Comparison of ENCODE assay signal across 16 mouse cellular contexts in genomic region chr7:62234037-62234436, GRCm38 (mm10).
DNase-seq lines count a peak whose midpoint lies in the region; ATAC-seq lines count a peak whose summit lies in the region.
"Had no signal": no experiment of that assay in that cellular context is flagged by ENCODE, and none has a peak within 500 bp of the region (broad histone marks: within the 10 kb centered on the region; RNA-seq: fewer than 3 reads in every experiment).

No protein-coding gene starts in this region.

- no peak for ATAC-seq in hindbrain, embryonic 12.5 days (ENCODE audit: low FRiP score)
- no peak for ATAC-seq in hindbrain, embryonic 15.5 days (ENCODE audit: low FRiP score, low read depth)
- no peak for ATAC-seq in activated CD4-positive, CD25-positive, alpha-beta regulatory T cell, adult 4 months
- ATAC-seq: midbrain, embryonic 16.5 days had no signal

- no peak for DNase-seq in hindbrain, embryonic 10.5 days (ENCODE audit: low spot score)
- peak; percentile 8 for DNase-seq in ES-CJ7 (ENCODE audit: low read depth, low spot score)
- DNase-seq in adipocyte (ENCODE audit: low spot score), result peak; percentile 20
- no peak for DNase-seq in cerebellum, adult 11-12 months
- DNase-seq: cerebellum, adult 9-10 months; liver; lung, adult 18-20 months; right cerebral cortex, postnatal 4 days; thymus, adult 18-20 months had no signal

- no peak overlapping the region for H3K4me3 ChIP-seq in hindbrain, embryonic 12.5 days
- no peak overlapping the region for H3K4me3 ChIP-seq in hindbrain, embryonic 10.5 days
- no peak overlapping the region for H3K4me3 ChIP-seq in hindbrain, embryonic 15.5 days
- H3K4me3 ChIP-seq: embryonic facial prominence, embryonic 12.5 days; forebrain, embryonic 10.5 days; neural tube, embryonic 12.5 days had no signal

- H3K4me1 ChIP-seq in hindbrain, embryonic 12.5 days, result peaks cover 8% of the 10 kb centered on the region
- H3K4me1 ChIP-seq in hindbrain, embryonic 10.5 days (replicated peaks), result peaks cover 15% of the 10 kb centered on the region
- peaks cover 11% of the 10 kb centered on the region for H3K4me1 ChIP-seq in hindbrain, embryonic 15.5 days (replicated peaks)
- H3K4me1 ChIP-seq: embryonic facial prominence, embryonic 12.5 days; neural tube, embryonic 12.5 days had no signal

- no peaks in the 10 kb centered on the region for H3K36me3 ChIP-seq in hindbrain, embryonic 12.5 days
- no peaks in the 10 kb centered on the region for H3K36me3 ChIP-seq in hindbrain, embryonic 10.5 days
- H3K36me3 ChIP-seq in hindbrain, embryonic 15.5 days, result no peaks in the 10 kb centered on the region
- H3K36me3 ChIP-seq: embryonic facial prominence, embryonic 12.5 days; forebrain, embryonic 10.5 days; neural tube, embryonic 12.5 days had no signal

- 55% methylated on average over 6 of the region's 6 CpGs for WGBS in hindbrain, embryonic 12.5 days
- WGBS in hindbrain, embryonic 10.5 days, result 76% methylated on average over 6 of the region's 6 CpGs
- 58% methylated on average over 6 of the region's 6 CpGs for WGBS in hindbrain, embryonic 15.5 days

- 0 out of 2 replicates have a peak overlapping the region, but pooled peaks have one; percentile 23 for H3K27ac ChIP-seq in hindbrain, embryonic 12.5 days
- H3K27ac ChIP-seq in hindbrain, embryonic 10.5 days, result no peak overlapping the region
- H3K27ac ChIP-seq in hindbrain, embryonic 15.5 days (replicated peaks), result no peak overlapping the region
- H3K27ac ChIP-seq: embryonic facial prominence, embryonic 12.5 days; forebrain, embryonic 10.5 days; neural tube, embryonic 12.5 days had no signal

- H3K27me3 ChIP-seq in hindbrain, embryonic 12.5 days, result no peaks in the 10 kb centered on the region
- no peaks in the 10 kb centered on the region for H3K27me3 ChIP-seq in hindbrain, embryonic 10.5 days (ENCODE audit: insufficient read depth, poor library complexity, severe bottlenecking)
- no peaks in the 10 kb centered on the region for H3K27me3 ChIP-seq in hindbrain, embryonic 15.5 days
- H3K27me3 ChIP-seq: embryonic facial prominence, embryonic 12.5 days; neural tube, embryonic 12.5 days had no signal

- H3K9ac ChIP-seq in hindbrain, embryonic 12.5 days, result no peak overlapping the region
- H3K9ac ChIP-seq in hindbrain, embryonic 15.5 days, result no peak overlapping the region
- H3K9ac ChIP-seq: embryonic facial prominence, embryonic 12.5 days; neural tube, embryonic 12.5 days had no signal

- H3K4me2 ChIP-seq in hindbrain, embryonic 12.5 days (replicated peaks), result no peak overlapping the region
- H3K4me2 ChIP-seq in hindbrain, embryonic 15.5 days, result 0 out of 2 replicates have a peak overlapping the region, but pooled peaks have one; percentile 6
- H3K4me2 ChIP-seq: embryonic facial prominence, embryonic 12.5 days; neural tube, embryonic 12.5 days had no signal

- H3K9me3 ChIP-seq in hindbrain, embryonic 12.5 days (replicated peaks), result peaks cover 5% of the 10 kb centered on the region; the same call in 1 of the 2 replicates
- peaks cover 19% of the 10 kb centered on the region for H3K9me3 ChIP-seq in hindbrain, embryonic 10.5 days
- H3K9me3 ChIP-seq in hindbrain, embryonic 15.5 days, result no peaks in the 10 kb centered on the region
- H3K9me3 ChIP-seq: embryonic facial prominence, embryonic 12.5 days had no signal

Comparison
In these comparisons a context has a peak if more than half of its experiments do, and no peak if none do; other contexts are left out.
1. DNase-seq: peak in ES-CJ7 (single experiment) and adipocyte (single experiment); none in hindbrain, embryonic 10.5 days (single experiment) and cerebellum, adult 11-12 months (single experiment).